Mouse (Mus musculus) erythroblast, embryonic 14.5 days (primary cell): ENCODE data around the gene Armc10.

Experiments
- GATA1 ChIP-seq: IDR thresholded peaks from 2 replicates; pipeline ENCODE4 v1.6.1; 2012; ENCODE audit warnings: low read length, inconsistent platforms, mixed read lengths
- TAL1 ChIP-seq: IDR thresholded peaks from 3 replicates; pipeline ENCODE4 v1.6.1; 2012; ENCODE audit warnings: low read length, inconsistent platforms, mixed read lengths

DNA sequence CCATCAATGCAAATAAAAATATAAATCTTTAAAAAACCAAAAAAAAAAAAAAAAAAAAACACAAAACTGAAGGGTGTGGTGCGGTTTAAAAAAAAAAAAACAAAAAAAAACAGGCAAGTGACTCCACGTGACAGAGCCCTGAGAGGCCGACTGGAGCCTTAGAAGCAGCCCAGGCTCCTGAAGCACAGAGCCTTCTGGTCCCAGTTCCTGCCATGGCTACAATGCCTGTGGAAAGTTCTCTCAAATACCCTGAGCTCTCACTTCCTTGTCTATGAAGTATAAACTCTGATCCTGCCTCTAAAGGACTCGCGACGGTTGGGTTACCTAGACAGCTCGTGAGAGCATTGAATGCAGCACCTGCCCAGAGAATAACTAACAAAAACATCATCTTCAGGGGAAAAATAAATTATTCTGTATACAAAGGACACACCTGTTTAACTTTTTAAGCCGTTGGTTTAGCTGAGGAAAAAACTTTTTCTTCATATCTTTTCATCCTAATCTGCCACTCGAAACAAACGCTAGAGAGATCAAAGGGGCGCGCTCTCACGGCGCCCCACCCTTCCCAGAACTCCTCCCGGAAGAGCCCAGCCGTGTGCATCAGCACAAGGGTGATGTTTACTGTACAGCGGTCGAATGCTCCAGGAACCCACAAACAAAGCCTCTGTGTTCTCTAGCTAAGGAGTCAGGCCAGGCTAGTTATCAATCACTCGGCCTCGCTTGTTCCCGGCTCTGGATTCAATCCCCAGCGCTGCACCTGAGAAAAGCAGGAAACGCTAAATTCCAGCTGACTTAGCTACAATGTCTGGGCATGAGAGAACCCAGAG lies 27.4 kb downstream of the Armc10 start:
- TF ChIP-seq GATA1, result no peak
- TF ChIP-seq TAL1, result no peak
